Mouse (Mus musculus) cerebellum, postnatal 14 days (tissue): ENCODE measurements around the gene St5.

Experiments used
- DNase-seq, 2 experiments: peaks; one replicate each; pipeline ENCODE4 v3.0.0; 2021; ENCODE audit warnings: mixed read lengths in 2 of 2

Gene St5

DNA sequence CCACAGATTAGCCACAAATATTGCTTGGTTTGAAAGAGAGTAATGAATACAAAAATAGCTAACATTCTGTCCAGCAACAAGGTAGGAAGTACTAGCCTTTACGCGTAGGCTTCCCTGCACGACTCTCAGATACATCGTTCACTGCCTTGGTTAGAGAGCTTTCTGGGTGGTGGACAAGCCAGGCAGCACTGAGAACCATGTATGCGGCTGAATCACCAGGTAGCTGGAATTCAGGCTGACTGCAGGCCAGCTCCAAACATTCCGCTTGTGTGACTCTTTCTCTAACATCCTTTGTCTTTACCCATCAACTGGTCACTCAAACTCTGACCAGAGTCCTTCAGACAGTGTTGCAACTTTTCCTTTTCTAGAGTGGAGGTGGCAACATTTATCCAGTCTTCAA lies 94.6 kb downstream of the St5 start:
- no peak for DNase-seq

GRCm38 (mm10) chr7:109606994-109607610 lies 96.3 kb downstream of the St5 start:
- DNase-seq, result no peak

DNA sequence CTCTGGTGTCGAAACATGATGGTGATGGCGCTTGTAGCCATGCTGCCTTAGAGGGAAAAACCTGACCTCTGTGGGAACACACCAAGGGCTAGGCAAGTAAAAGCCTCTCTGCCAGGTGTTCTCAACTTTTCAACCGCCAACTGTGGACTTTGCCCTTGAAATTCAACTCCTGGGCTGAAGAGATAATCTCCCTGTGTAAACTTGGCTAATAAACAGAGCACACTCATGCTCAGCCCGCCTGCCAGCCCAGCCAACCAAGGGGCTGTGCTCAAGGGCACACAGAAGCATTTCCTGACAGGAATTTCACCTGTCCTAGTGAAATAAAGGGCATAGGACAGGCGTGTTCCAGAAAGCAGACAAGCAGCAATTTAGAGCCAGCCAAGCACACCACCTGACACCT lies 100.8 kb downstream of the St5 start:
- no peak for DNase-seq

- DNase-seq, result no peak
These were observed 101.4 kb downstream of the St5 start for GRCm38 (mm10) chr7:109602022-109602421.

GRCm38 (mm10) chr7:109600702-109601101 lies 102.7 kb downstream of the St5 start:
- DNase-seq, result no peak

DNA sequence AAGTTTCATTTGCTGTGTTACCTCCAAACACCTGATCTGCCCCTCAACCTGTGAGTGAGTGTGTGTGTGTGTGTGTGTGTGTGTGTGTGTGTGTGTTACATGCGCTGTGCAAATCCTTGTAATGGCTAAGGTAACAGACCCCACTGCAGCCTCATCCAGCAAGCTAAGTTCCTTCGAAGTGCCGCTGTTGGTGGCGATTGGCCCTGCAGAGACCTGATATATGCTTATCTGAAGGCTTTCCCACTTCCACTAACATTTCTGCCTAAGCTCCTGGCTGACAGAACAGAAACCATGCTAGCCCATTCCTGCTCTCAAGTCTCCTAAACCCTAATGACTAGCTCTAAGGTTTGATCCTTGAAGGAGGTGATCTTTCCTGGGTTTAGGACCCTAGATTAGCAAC lies 103.4 kb downstream of the St5 start:
- no peak for DNase-seq

DNA sequence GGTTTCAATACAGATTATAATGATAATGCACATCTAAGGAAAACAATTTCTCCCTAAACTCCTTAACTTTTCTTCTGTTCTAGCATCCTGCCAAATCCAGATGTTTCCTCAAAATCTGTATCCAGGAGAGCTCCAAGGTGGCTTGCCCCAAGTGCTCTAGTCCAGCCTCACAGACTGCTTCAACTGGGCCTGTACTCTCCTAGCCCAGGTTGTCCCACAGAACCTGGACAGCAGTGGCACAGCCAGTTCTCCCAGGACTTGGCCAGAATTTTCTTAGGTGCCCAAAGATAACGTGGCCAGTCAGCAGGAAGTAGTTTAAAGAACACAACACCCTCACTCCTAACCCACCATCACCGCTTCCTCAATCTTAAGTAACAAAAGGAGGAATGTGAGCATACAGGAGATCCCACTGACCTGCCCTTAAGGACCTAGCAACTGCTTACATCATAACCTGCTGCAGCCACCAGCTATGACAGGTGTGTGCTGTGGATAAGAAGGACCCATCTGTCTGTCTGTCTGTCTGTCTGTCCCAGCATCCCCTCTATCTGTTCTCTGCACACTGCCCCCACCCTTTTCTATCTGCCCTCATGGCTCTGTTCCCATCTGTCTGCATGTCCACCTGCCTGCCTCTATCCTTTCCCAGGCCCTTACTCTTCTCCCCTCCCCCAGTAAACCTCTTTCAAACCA lies 108.4 kb downstream of the St5 start:
- no peak for DNase-seq

- DNase-seq, result no peak
These were observed 109.4 kb downstream of the St5 start for GRCm38 (mm10) chr7:109593992-109594391.

DNA sequence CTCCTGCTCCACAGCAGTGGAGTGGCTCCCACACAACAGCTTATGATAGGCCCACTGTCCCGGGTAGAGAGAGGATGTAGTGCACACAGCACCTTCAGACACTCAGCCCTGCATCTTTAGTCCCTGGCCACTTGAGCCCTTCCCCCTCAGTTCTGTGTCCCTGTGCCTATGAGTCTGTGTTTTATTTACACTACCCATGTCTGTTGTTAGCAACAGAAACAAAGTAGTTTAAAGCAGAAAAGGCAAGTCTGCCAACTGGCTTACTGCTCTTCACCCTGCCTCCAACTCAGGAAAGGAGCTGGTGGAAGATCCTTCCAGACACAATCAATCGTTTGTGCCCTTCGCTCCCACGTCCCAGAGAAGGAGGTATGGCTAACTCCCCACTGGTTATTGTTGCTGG lies 111.2 kb downstream of the St5 start:
- no peak for DNase-seq

- no peak for DNase-seq
These were observed 112.8 kb downstream of the St5 start for GRCm38 (mm10) chr7:109590576-109590975.

- no peak for DNase-seq
These were observed 114.4 kb downstream of the St5 start for GRCm38 (mm10) chr7:109588990-109589389.

GRCm38 (mm10) chr7:109588145-109588544 lies 115.3 kb downstream of the St5 start:
- no peak for DNase-seq

DNA sequence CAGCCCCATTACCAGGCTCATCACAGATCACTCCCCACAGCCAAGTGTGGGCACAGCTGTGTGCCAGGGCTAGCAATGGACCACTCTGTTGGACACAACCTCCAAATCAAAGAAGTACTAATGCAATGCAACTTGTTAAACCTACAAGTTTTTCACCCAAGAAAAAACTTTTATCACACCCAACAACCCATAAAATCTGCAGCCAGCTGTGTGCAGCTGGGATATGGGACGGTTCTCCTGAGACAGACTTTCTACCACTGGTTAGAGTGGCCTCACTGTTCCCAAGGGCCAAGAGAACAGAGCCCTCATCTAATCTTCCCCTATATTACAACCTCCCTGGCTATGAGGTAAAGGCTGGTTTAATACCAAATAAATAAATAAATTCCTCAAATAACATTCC lies 118.9 kb downstream of the St5 start:
- DNase-seq, result no peak

GRCm38 (mm10) chr7:109580489-109580888 lies 122.9 kb downstream of the St5 start:
- no peak for DNase-seq

GRCm38 (mm10) chr7:109579585-109580307 lies 123.7 kb downstream of the St5 start:
- no peak for DNase-seq

DNA sequence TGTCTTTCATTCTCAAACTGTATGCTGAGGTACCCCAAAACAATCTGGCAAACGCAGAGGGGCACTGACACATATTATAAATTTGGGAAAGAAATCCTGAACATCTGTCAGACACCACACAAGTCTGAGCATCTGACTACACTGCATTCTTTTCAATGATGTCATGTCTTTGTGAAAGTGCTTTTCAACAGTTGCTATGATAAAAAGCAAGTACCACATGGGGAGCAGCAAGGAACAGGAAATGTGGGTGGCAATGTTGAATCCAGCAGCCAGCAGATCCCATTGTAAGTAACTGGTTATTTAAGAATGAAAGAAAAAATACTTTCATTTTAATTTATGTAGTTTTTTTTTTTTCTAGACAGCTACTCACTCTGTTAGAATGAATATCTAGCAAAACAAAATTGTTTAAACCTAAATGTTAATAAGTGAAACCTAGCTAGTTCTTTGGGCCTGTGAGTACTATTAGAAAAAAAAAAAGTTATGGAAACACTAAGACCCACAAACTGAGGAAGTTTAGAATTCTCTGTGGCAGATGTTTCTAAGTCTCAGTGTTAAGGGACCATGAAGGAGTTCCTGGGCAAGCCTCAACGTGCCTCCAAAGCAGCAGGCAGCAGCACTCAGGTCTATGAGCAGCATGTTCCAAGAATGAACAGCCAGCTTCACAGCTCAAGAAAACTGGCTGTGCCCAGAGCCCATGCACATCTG lies 124.4 kb downstream of the St5 start:
- DNase-seq, result no peak

DNA sequence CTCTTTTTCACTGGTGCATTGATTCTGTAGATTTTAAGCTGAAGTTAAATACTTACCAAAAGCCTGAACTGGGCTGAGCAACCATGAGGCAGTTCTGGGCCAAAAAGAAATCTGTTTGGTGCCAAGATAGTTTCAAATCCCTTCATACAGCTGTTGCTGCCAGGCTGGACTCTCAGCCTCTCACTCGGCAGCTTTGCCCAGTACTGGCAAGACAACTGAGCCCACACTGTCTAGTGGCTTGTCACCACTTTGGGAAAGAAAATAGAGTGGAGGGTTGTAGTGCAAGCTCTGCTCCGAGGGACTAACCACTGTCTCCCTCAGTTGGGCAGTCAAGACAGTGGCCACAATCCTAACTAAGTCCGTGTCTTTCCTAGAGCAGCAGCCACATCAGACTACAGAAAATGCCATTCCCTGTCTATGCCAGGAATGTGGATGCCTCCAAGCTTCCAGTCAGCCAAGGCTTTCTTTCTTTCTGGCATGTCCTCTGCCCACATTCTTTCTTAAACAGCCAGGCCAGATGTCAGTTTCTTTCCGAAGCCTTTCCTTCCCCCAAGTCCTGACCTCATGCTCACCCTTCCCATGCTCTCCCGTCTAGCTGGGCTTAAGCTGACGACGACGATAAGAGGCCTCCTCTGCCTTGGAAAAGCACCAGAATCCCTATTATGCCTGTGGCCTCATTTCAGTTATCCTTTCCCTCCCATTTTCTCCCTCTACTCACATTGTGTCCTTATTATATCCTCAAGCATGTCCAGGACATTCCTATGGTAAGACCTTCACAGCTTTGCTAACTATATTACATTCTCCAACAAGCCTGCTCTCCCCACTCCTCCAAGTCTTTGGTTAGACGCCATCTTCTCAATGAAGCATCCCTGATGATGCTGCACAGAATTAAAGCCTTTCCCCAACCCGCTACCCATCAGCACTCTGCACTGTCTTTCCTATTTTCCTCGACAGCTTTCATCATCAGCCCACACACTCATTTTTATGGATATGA lies 126.8 kb downstream of the St5 start:
- no peak for DNase-seq

GRCm38 (mm10) chr7:109574166-109574565 lies 129.2 kb downstream of the St5 start:
- DNase-seq, result no peak

DNA sequence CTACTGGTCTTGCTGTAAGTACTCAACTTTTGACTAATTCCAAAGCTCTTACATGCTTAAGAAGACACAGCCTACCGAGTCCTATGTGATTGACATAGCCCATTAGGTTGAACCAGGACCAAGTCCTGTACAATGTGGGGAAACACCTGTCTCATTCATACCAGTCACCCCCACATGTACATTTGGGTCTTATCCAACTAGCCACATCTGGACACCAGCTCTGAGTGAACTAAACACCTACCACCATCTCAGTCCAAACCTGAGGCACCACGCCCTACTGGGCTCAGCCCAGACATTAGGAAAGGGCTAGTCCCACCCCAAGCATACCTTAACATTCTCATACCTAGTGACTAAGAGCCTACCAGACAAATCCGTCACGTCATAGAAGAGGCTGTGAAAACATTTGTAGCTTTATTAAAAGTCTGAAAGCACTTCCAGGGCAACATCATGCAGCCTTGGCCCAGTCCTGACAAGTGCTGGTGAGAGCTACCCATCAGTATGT lies 135.0 kb downstream of the St5 start:
- no peak for DNase-seq

- no peak for DNase-seq
These were observed 136.3 kb downstream of the St5 start for GRCm38 (mm10) chr7:109566841-109567768.

DNA sequence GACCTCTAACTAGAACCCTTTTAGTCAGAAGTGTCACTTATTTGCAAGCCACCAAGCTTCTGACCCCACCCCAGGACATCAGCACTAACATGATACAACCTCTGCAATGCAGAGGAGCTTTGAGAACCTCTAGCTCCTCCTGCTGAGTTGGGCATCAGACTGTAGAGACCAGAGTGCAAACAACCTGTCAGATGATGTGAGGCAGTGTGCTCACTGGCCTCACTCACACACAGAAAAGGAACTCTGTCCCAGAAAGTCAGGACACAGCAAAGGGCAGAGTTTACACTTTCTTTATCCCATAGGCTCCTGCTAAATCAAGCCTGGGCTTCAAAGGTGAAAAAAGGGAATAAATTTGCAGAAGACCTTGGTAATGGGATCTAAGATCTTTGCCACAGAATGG lies 137.1 kb downstream of the St5 start:
- DNase-seq, result no peak
